Mouse (Mus musculus) hindlimb bud, embryonic 11.5 days (tissue): ENCODE results near the gene Mum1.

ENCODE experiments used
- DNase-seq: peaks from one replicate; pipeline ENCODE4 v3.0.0-alpha.2; 2012; ENCODE audit warnings: low read depth, low spot score; ENCODE audit errors: extremely low spot score

Mum1 gene

GRCm38 (mm10) chr10:80265149-80265486, 38.9 kb downstream of the Mum1 start:
- no peak for DNase-seq

GRCm38 (mm10) chr10:80270099-80270498, 43.9 kb downstream of the Mum1 start:
- DNase-seq, result no peak

- no peak for DNase-seq
These were observed 44.5 kb downstream of the Mum1 start for GRCm38 (mm10) chr10:80270734-80271181.

- no peak for DNase-seq
These were observed 45.1 kb downstream of the Mum1 start for GRCm38 (mm10) chr10:80271186-80271843.

GRCm38 (mm10) chr10:80271870-80272585, 45.8 kb downstream of the Mum1 start:
- no peak for DNase-seq

GRCm38 (mm10) chr10:80273847-80274246, 47.6 kb downstream of the Mum1 start:
- no peak for DNase-seq

GRCm38 (mm10) chr10:80276238-80276637, 50.0 kb downstream of the Mum1 start:
- DNase-seq, result no peak

- DNase-seq, result no peak
These were observed 52.2 kb downstream of the Mum1 start for GRCm38 (mm10) chr10:80278390-80278789.

- DNase-seq, result no peak
These were observed 53.0 kb downstream of the Mum1 start for GRCm38 (mm10) chr10:80279273-80279672.

GRCm38 (mm10) chr10:80281304-80281703, 55.1 kb downstream of the Mum1 start:
- no peak for DNase-seq

- DNase-seq, result no peak
These were observed 55.7 kb downstream of the Mum1 start for GRCm38 (mm10) chr10:80281921-80282371.

- no peak for DNase-seq
These were observed 56.5 kb downstream of the Mum1 start for GRCm38 (mm10) chr10:80282481-80283441.

GRCm38 (mm10) chr10:80285222-80286070, 59.2 kb downstream of the Mum1 start:
- no peak for DNase-seq

- no peak for DNase-seq
These were observed 61.9 kb downstream of the Mum1 start for GRCm38 (mm10) chr10:80288097-80288496.

GRCm38 (mm10) chr10:80288657-80289056, 62.4 kb downstream of the Mum1 start:
- DNase-seq, result no peak

GRCm38 (mm10) chr10:80292251-80293146, 66.3 kb downstream of the Mum1 start, which contains the start of gene Rps15:
Gene Rps15, plus strand, starts transcription at chr10:80292453.
- peak; percentile 86 for DNase-seq

- DNase-seq, result no peak
These were observed 67.1 kb downstream of the Mum1 start for GRCm38 (mm10) chr10:80293325-80293724.
